Mouse (Mus musculus) heart, adult 2 months (tissue): ENCODE measurements around the gene Ren1. TPM values are rescaled to one million over a fixed set of nuclear protein-coding genes. Genes with fewer than 3 reads are reported as not detected.

Source experiments
- DNase-seq, 2 experiments: peaks; one replicate each; pipeline ENCODE4 v3.0.0; 2021
- H3K27ac ChIP-seq: fragments of 200-600 bp; 2 replicates; pipeline ENCODE4 v1.8.1; 2022
- H3K27me3 ChIP-seq: fragments of 200-500 bp; 2 replicates; pipeline ENCODE4 v1.6.1; 2012; ENCODE audit warnings: mild to moderate bottlenecking, low read length, inconsistent platforms, mixed read lengths; ENCODE audit not compliant: control insufficient read depth, insufficient read depth
- H3K36me3 ChIP-seq: fragments of 200-500 bp; 2 replicates; pipeline ENCODE4 v1.6.1; 2012; ENCODE audit warnings: low read length, inconsistent platforms; ENCODE audit not compliant: control insufficient read depth, insufficient read depth
- H3K4me1 ChIP-seq: fragments of 200-500 bp; 2 replicates; pipeline ENCODE4 v1.6.1; 2011; ENCODE audit warnings: low read length; ENCODE audit not compliant: control insufficient read depth, insufficient read depth
- H3K4me3 ChIP-seq: fragments of 200-600 bp; 2 replicates; pipeline ENCODE4 v1.8.1; 2022
- H3K79me2 ChIP-seq: fragments of 200-500 bp; replicated peaks from 2 replicates; pipeline ENCODE4 v1.6.1; 2012; ENCODE audit warnings: mild to moderate bottlenecking, inconsistent platforms, low read length, moderate library complexity, mixed read lengths; ENCODE audit not compliant: control insufficient read depth, insufficient read depth
- H3K9ac ChIP-seq: fragments of 200-500 bp; 2 replicates; pipeline ENCODE4 v1.6.1; 2012; ENCODE audit warnings: low read depth, mild to moderate bottlenecking, control low read depth, inconsistent platforms, low read length, mixed read lengths
- CTCF ChIP-seq: fragments of 200-600 bp; IDR thresholded peaks from 2 replicates; pipeline ENCODE4 v1.8.1; 2022; ENCODE audit warnings: antibody characterized with exemption, mild to moderate bottlenecking, moderate library complexity
- EP300 ChIP-seq: fragments of 200-500 bp; IDR thresholded peaks from 2 replicates; pipeline ENCODE4 v1.6.1; 2011; ENCODE audit warnings: low read depth, low read length, control low read depth; ENCODE audit not compliant: insufficient read depth
- POLR2A ChIP-seq: fragments of 200-500 bp; IDR thresholded peaks from 2 replicates; pipeline ENCODE4 v1.6.1; 2011; ENCODE audit warnings: mild to moderate bottlenecking, low read depth, low read length, control low read depth; ENCODE audit not compliant: insufficient read depth
- WGBS: fragments of 180-500 bp; shearing (Covaris S2); methylation state at CpG from one replicate; pipeline ENCODE4 v1.1.7; 2018; 5-methylcytosine and 5-hydroxymethylcytosine counted together
- intact Hi-C: fragments of 180-260 bp; cut with DNase I; formaldehyde crosslinking; loops from one replicate; pipeline ENCODE4 v1.15.1; 2025
- polyA plus RNA-seq: library from polyadenylated mRNA; depleted of rRNA; stranded (reverse); fragments of >200 nt; gene quantifications from 2 replicates; pipeline ENCODE4 v1.2.3, GENCODE M21; 2012
- total RNA-seq, 2 experiments: library from RNA; stranded (reverse); gene quantifications; 2 replicates each; pipeline ENCODE4 v1.2.3; 2021

Gene Ren1
- total and polyA plus RNA-seq, 3 experiments = 0.14 to 0.41 TPM; not detected in 1

GRCm38 (mm10) chr1:133356330-133356729 is 6.0 kb downstream of the Ren1 start:
- no peak for TF ChIP-seq CTCF
- TF ChIP-seq EP300 = no peak
- no peak for TF ChIP-seq POLR2A
- Histone ChIP-seq H3K27me3 (no peaks in the 10 kb centered on the region), H3K4me1 (no peaks in the 10 kb centered on the region), H3K79me2 (no peaks in the 10 kb centered on the region), H3K27ac (no peak overlapping the region), H3K4me3 (no peak overlapping the region), H3K9ac (no peak overlapping the region), H3K36me3 (no peaks in the 10 kb centered on the region)
- intact Hi-C loops = no loop called here
- no peak for DNase-seq
- WGBS = 64% methylated on average over 8 of the region's 8 CpGs

- Histone ChIP-seq H3K36me3 (no peaks in the 10 kb centered on the region), H3K4me1 (no peaks in the 10 kb centered on the region), H3K79me2 (no peaks in the 10 kb centered on the region), H3K27me3 (0 out of 2 replicates have a peak, but pooled peaks cover 3% of the 10 kb centered on the region), H3K27ac (no peak overlapping the region), H3K4me3 (no peak overlapping the region), H3K9ac (no peak overlapping the region)
- intact Hi-C loops = no loop called here
- WGBS = 92% methylated on average over 6 of the region's 6 CpGs
- no peak for DNase-seq
- no peak for TF ChIP-seq CTCF
Measured at GRCm38 (mm10) chr1:133361006-133361405, 10.7 kb downstream of the Ren1 start.

GRCm38 (mm10) chr1:133362103-133362502 is 11.8 kb downstream of the Ren1 start:
- H3K27me3 ChIP-seq = 0 out of 2 replicates have a peak, but pooled peaks cover 3% of the 10 kb centered on the region
- DNase-seq = no peak

GRCm38 (mm10) chr1:133363276-133364021 is 13.1 kb downstream of the Ren1 start, which contains the start of gene Etnk2:
TSS of gene Etnk2 (plus strand) at chr1:133363572.
- intact Hi-C loops = no loop called here
- TF ChIP-seq POLR2A = no peak
- TF ChIP-seq EP300 = no peak
- no peak for TF ChIP-seq CTCF
- H3K79me2 ChIP-seq = no peaks in the 10 kb centered on the region
- peaks cover 3% of the 10 kb centered on the region; the same call in 1 of the 2 replicates for H3K4me1 ChIP-seq
- H3K36me3 ChIP-seq = no peaks in the 10 kb centered on the region
- DNase-seq = peak; percentile 84 to 86
- peak within 1 kb of the TSS; percentile 65 for H3K4me3 ChIP-seq
- H3K27me3 ChIP-seq = 0 out of 2 replicates have a peak, but pooled peaks cover 3% of the 10 kb centered on the region
- peak within 1 kb of the TSS; percentile 49 for H3K9ac ChIP-seq
- no peak within 1 kb of the TSS for H3K27ac ChIP-seq
- under 1% methylated on average over 52 of the region's 52 CpGs for WGBS

More at GRCm38 (mm10) chr1:133362103-133362502, 11.8 kb downstream of the Ren1 start:
- TF ChIP-seq POLR2A (no peak), CTCF (no peak), EP300 (no peak)
- H3K4me3 ChIP-seq = no peak overlapping the region
- intact Hi-C loops = no loop called here
- WGBS = 81% methylated on average over 5 of the region's 5 CpGs
- H3K4me1 ChIP-seq = no peaks in the 10 kb centered on the region
- no peak overlapping the region for H3K27ac ChIP-seq
- no peaks in the 10 kb centered on the region for H3K79me2 ChIP-seq
- no peak overlapping the region for H3K9ac ChIP-seq
- H3K36me3 ChIP-seq = no peaks in the 10 kb centered on the region

- H3K36me3 ChIP-seq = no peaks in the 10 kb centered on the region
- H3K4me1 ChIP-seq = peaks cover 3% of the 10 kb centered on the region; the same call in 1 of the 2 replicates
- intact Hi-C loops = no loop called here
- TF ChIP-seq EP300 = no peak
- TF ChIP-seq POLR2A = no peak
- TF ChIP-seq CTCF = no peak
- peak overlapping the region; percentile 65 for H3K4me3 ChIP-seq
- H3K9ac ChIP-seq = peak overlapping the region; percentile 49
- no peak for DNase-seq
- H3K79me2 ChIP-seq = no peaks in the 10 kb centered on the region
- 0 out of 2 replicates have a peak, but pooled peaks cover 3% of the 10 kb centered on the region for H3K27me3 ChIP-seq
- WGBS = 11% methylated on average over 27 of the region's 27 CpGs
- no peak overlapping the region for H3K27ac ChIP-seq
Measured at GRCm38 (mm10) chr1:133364022-133364630, 13.8 kb downstream of the Ren1 start.

- H3K9ac ChIP-seq = no peak overlapping the region
- DNase-seq = no peak
- intact Hi-C loops = no loop called here
- H3K36me3 ChIP-seq = no peaks in the 10 kb centered on the region
- no peak overlapping the region for H3K27ac ChIP-seq
- H3K4me1 ChIP-seq = peaks cover 3% of the 10 kb centered on the region; the same call in 1 of the 2 replicates
- 71% methylated on average over 2 of the region's 2 CpGs for WGBS
- no peaks in the 10 kb centered on the region for H3K79me2 ChIP-seq
- 0 out of 2 replicates have a peak, but pooled peaks cover 3% of the 10 kb centered on the region for H3K27me3 ChIP-seq
- TF ChIP-seq POLR2A = no peak
- no peak for TF ChIP-seq CTCF
- no peak for TF ChIP-seq EP300
- no peak overlapping the region for H3K4me3 ChIP-seq
Measured at GRCm38 (mm10) chr1:133364890-133365289, 14.6 kb downstream of the Ren1 start.
